Mouse (Mus musculus): ENCODE results near the gene Mex3a.

DNA sequence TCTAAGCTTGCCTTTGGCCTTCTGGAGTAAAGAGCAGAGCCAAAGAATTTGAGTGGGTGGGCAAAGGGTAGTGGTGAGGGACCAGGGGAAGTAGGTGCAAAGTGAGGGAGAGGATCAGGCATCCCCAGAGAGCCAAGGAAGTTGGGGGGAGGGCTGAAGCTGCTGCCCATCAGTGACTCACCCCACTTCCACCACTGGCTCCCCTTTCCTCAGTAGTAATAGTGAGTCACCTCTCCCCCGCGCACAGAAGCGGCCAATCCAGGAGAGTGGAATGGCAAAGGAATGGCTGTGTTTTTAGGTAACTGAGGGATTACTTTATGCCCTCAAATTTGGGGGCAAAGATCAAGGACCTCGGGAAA, 28.7 kb upstream of the Mex3a start:
- no peak for TF ChIP-seq POLR2A (IDR thresholded peaks at IDR 0.05; ENCODE audit: low read depth, low read length)
- no peak for TF ChIP-seq CTCF (IDR thresholded peaks at IDR 0.05; ENCODE audit: extremely low read depth, insufficient read depth, insufficient read length, insufficient replicate concordance)
